In genomic region chr4:137373711-137374110, GRCm38 (mm10) we compare ENCODE assay signal across 13 mouse cellular contexts. TPM values are rescaled to one million over a fixed set of nuclear protein-coding genes. Genes with fewer than 3 reads are reported as not detected.
DNase-seq lines count a peak whose midpoint lies in the region; ATAC-seq lines count a peak whose summit lies in the region.
"Had no signal": no experiment of that assay in that cellular context is flagged by ENCODE, and none has a peak within 500 bp of the region (broad histone marks: within the 10 kb centered on the region; RNA-seq: fewer than 3 reads in every experiment).

No protein-coding gene starts in this region.

- H3K9me3 ChIP-seq in heart, embryonic 13.5 days: no peaks in the 10 kb centered on the region
- no peaks in the 10 kb centered on the region for H3K9me3 ChIP-seq in midbrain, embryonic 10.5 days (replicated peaks)
- H3K9me3 ChIP-seq in midbrain, embryonic 14.5 days (ENCODE audit: control insufficient read depth, low read length): no peaks in the 10 kb centered on the region
- H3K9me3 ChIP-seq in intestine, embryonic 15.5 days: no peaks in the 10 kb centered on the region

- no peak overlapping the region for H3K4me3 ChIP-seq in heart, embryonic 13.5 days
- no peak overlapping the region for H3K4me3 ChIP-seq in midbrain, embryonic 10.5 days
- H3K4me3 ChIP-seq in midbrain, embryonic 14.5 days (replicated peaks; ENCODE audit: low read depth, low read length): no peak overlapping the region
- no peak overlapping the region for H3K4me3 ChIP-seq in intestine, embryonic 15.5 days (replicated peaks)

- no peaks in the 10 kb centered on the region for H3K27me3 ChIP-seq in heart, embryonic 13.5 days (replicated peaks)
- no peaks in the 10 kb centered on the region for H3K27me3 ChIP-seq in midbrain, embryonic 10.5 days (ENCODE audit: low read depth, poor library complexity, severe bottlenecking)
- H3K27me3 ChIP-seq in midbrain, embryonic 14.5 days (ENCODE audit: control insufficient read depth, insufficient read depth, low read length): no peaks in the 10 kb centered on the region
- no peaks in the 10 kb centered on the region for H3K27me3 ChIP-seq in intestine, embryonic 15.5 days (replicated peaks)
- H3K27me3 ChIP-seq: CH12.LX had no signal

- peaks cover 40% of the 10 kb centered on the region for H3K4me1 ChIP-seq in heart, embryonic 13.5 days
- peaks cover 32% of the 10 kb centered on the region for H3K4me1 ChIP-seq in midbrain, embryonic 10.5 days
- H3K4me1 ChIP-seq in midbrain, embryonic 14.5 days (ENCODE audit: control insufficient read depth, insufficient read depth, low read length): peaks cover 4% of the 10 kb centered on the region; the same call in 1 of the 2 replicates
- peaks cover 19% of the 10 kb centered on the region; the same call in 1 of the 2 replicates for H3K4me1 ChIP-seq in intestine, embryonic 15.5 days (replicated peaks)

- 50% methylated on average over 6 of the region's 6 CpGs for WGBS in heart, embryonic 13.5 days
- 55% methylated on average over 6 of the region's 6 CpGs for WGBS in midbrain, embryonic 10.5 days
- 44% methylated on average over 6 of the region's 6 CpGs for WGBS in midbrain, embryonic 14.5 days
- 52% methylated on average over 6 of the region's 6 CpGs for WGBS in intestine, embryonic 15.5 days

- peak overlapping the region; percentile 13; the same call in 1 of the 2 replicates for H3K27ac ChIP-seq in heart, embryonic 13.5 days (replicated peaks)
- H3K27ac ChIP-seq in midbrain, embryonic 10.5 days (replicated peaks): peak overlapping the region; percentile 39; the same call in 1 of the 2 replicates
- no peak overlapping the region for H3K27ac ChIP-seq in midbrain, embryonic 14.5 days (replicated peaks; ENCODE audit: low read depth, low read length)
- H3K27ac ChIP-seq in intestine, embryonic 15.5 days: peak overlapping the region; percentile 13; the same call in 1 of the 2 replicates

- no peaks in the 10 kb centered on the region for H3K36me3 ChIP-seq in heart, embryonic 13.5 days
- H3K36me3 ChIP-seq in midbrain, embryonic 10.5 days: no peaks in the 10 kb centered on the region
- H3K36me3 ChIP-seq in midbrain, embryonic 14.5 days (ENCODE audit: control insufficient read depth, insufficient read depth, low read length): no peaks in the 10 kb centered on the region
- no peaks in the 10 kb centered on the region for H3K36me3 ChIP-seq in intestine, embryonic 15.5 days

- no peak overlapping the region for H3K4me2 ChIP-seq in heart, embryonic 13.5 days
- no peak overlapping the region for H3K4me2 ChIP-seq in midbrain, embryonic 14.5 days (ENCODE audit: low read length)
- H3K4me2 ChIP-seq in intestine, embryonic 15.5 days (replicated peaks): no peak overlapping the region

- ATAC-seq in heart, embryonic 13.5 days (ENCODE audit: extremely low read depth, insufficient number of reproducible peaks, low FRiP score, low TSS enrichment): no peak
- no peak for ATAC-seq in midbrain, embryonic 14.5 days (ENCODE audit: low FRiP score, low TSS enrichment)
- no peak for ATAC-seq in intestine, embryonic 15.5 days

- no peak overlapping the region for H3K9ac ChIP-seq in heart, embryonic 13.5 days
- no peak overlapping the region for H3K9ac ChIP-seq in midbrain, embryonic 14.5 days (replicated peaks; ENCODE audit: low read length)
- H3K9ac ChIP-seq in intestine, embryonic 15.5 days: no peak overlapping the region

- DNase-seq in heart, adult 8-10 months (ENCODE audit: low spot score): no peak
- no peak for DNase-seq in midbrain, embryonic 10.5 days (ENCODE audit: low spot score)
- DNase-seq in midbrain, embryonic 14.5 days: no peak
- peak; percentile 45 to 64 for DNase-seq in natural killer cell, adult 2 months (ENCODE audit: low spot score in 2 of 2)
- no peak for DNase-seq in gastrocnemius, postnatal 4 days (ENCODE audit: low spot score in 2 of 2)
- DNase-seq in right cerebral cortex, postnatal 36 days (ENCODE audit: low spot score in 2 of 2): no peak
- DNase-seq: cerebellum, adult 18-20 months had no signal

RNA-seq across cellular contexts. Expression of gene Cdc42, which starts 16.2 kb away (rescaled TPM):
- polyA plus RNA-seq in heart, embryonic 13.5 days (2015; fragmentation: Nextera tagmentation; extraction: Ambion mirVana): 501 and 529 TPM in 2 replicates
- 100 to 1,000 TPM; 121 to 145 (median 138) TPM for total RNA-seq in heart, adult 8-10 months (2022)
- 605 and 627 TPM in 2 replicates for polyA plus RNA-seq in midbrain, embryonic 10.5 days (2016; fragmentation: Nextera tagmentation; extraction: Ambion mirVana)
- 984 and 991 TPM in 2 replicates for polyA plus RNA-seq in midbrain, embryonic 14.5 days (2014; fragmentation: Nextera tagmentation; extraction: Ambion mirVana)
- 653 and 697 TPM in 2 replicates for polyA plus RNA-seq in intestine, embryonic 15.5 days (2015; fragmentation: Nextera tagmentation; extraction: Ambion mirVana)
- total RNA-seq in gastrocnemius, postnatal 4 days (2021): 100 to 1,000 TPM; 298 to 314 TPM

RNA-seq across cellular contexts. Expression of gene Cela3a, which starts 35.9 kb away (rescaled TPM):
- polyA plus RNA-seq in heart, embryonic 13.5 days (2015; fragmentation: Nextera tagmentation; extraction: Ambion mirVana): not detected in 2 replicates
- not detected for total RNA-seq in heart, adult 8-10 months (2022)
- polyA plus RNA-seq in midbrain, embryonic 10.5 days (2016; fragmentation: Nextera tagmentation; extraction: Ambion mirVana): not detected in 2 replicates
- polyA plus RNA-seq in midbrain, embryonic 14.5 days (2014; fragmentation: Nextera tagmentation; extraction: Ambion mirVana): not detected in 2 replicates
- polyA plus RNA-seq in intestine, embryonic 15.5 days (2015; fragmentation: Nextera tagmentation; extraction: Ambion mirVana): not detected in 2 replicates
- under 1 TPM in 1 of 2 experiments, not detected in 1; 0.34 TPM for total RNA-seq in gastrocnemius, postnatal 4 days (2021)
- total RNA-seq: CH12.LX; granulocyte monocyte progenitor cell, adult 5-6 weeks had no signal
- polyA plus RNA-seq: forebrain, embryonic 11.5 days; limb, embryonic 14.5 days had no signal

RNA-seq across cellular contexts. Expression of gene Cela3b, which starts 56.6 kb away (rescaled TPM):
- polyA plus RNA-seq in heart, embryonic 13.5 days (2015; fragmentation: Nextera tagmentation; extraction: Ambion mirVana): 0.22 TPM in 1 of 2 replicates, not detected in the other
- total RNA-seq in heart, adult 8-10 months (2022): not detected
- polyA plus RNA-seq in midbrain, embryonic 10.5 days (2016; fragmentation: Nextera tagmentation; extraction: Ambion mirVana): not detected in 2 replicates
- not detected in 2 replicates for polyA plus RNA-seq in midbrain, embryonic 14.5 days (2014; fragmentation: Nextera tagmentation; extraction: Ambion mirVana)
- polyA plus RNA-seq in intestine, embryonic 15.5 days (2015; fragmentation: Nextera tagmentation; extraction: Ambion mirVana): 74.8 and 281 TPM in 2 replicates
- total RNA-seq in gastrocnemius, postnatal 4 days (2021): under 1 TPM in 1 of 2 experiments, not detected in 1; 0.34 TPM
- total RNA-seq: CH12.LX; granulocyte monocyte progenitor cell, adult 5-6 weeks had no signal
- polyA plus RNA-seq: forebrain, embryonic 11.5 days had no signal

Comparison
In these comparisons a context has a peak if more than half of its experiments do, and no peak if none do; other contexts are left out.
1. DNase-seq: peak in natural killer cell, adult 2 months (2 of 2); none in heart, adult 8-10 months (single experiment), midbrain, embryonic 10.5 days (single experiment), midbrain, embryonic 14.5 days (single experiment), gastrocnemius, postnatal 4 days (0 of 2) and right cerebral cortex, postnatal 36 days (0 of 2).
2. RNA of gene Cela3b, which starts 56.6 kb away (polyA plus RNA-seq): 74.8 to 281 TPM in intestine, embryonic 15.5 days; not detected in midbrain, embryonic 14.5 days, 0.22 TPM in heart, embryonic 13.5 days and not detected in midbrain, embryonic 10.5 days; every median in the first group is over 10 times any median in the second.